Mouse (Mus musculus): ENCODE measurements around the gene Itpk1. TPM values are rescaled to one million over a fixed set of nuclear protein-coding genes. Genes with fewer than 3 reads are reported as not detected.

Gene Itpk1
- 42.5 TPM for polyA plus RNA-seq (2017; shearing (Covaris generic))

GRCm38 (mm10) chr12:102704457-102705198, at the start of gene Itpk1:
Gene Itpk1, minus strand, starts transcription at chr12:102704930.

GRCm38 (mm10) chr12:102743589-102744574, 39.2 kb upstream of the Itpk1 start, which contains the start of the genes Moap1 and Tmem251:
Gene Moap1, minus strand, starts transcription at chr12:102743661.
Gene Tmem251, plus strand, starts transcription at chr12:102743762.

GRCm38 (mm10) chr12:102554721-102555516, 149.8 kb downstream of the Itpk1 start, which contains the start of gene Chga:
Gene Chga, plus strand, starts transcription at chr12:102554969.

Other genes starting within 250 kb of the Itpk1 start
- gene Golga5, start 235.8 kb downstream of the Itpk1 start, polyA plus RNA-seq (2017; shearing (Covaris generic)) = 53.0 TPM
- not detected for gene Chga, start 150.0 kb downstream of the Itpk1 start, polyA plus RNA-seq (2017; shearing (Covaris generic))
- gene Moap1, start 38.7 kb upstream of the Itpk1 start, polyA plus RNA-seq (2017; shearing (Covaris generic)) = 7.3 TPM
- 20.1 TPM for gene Tmem251, start 38.8 kb upstream of the Itpk1 start, polyA plus RNA-seq (2017; shearing (Covaris generic))
- gene Gm28051, start 52.8 kb upstream of the Itpk1 start, polyA plus RNA-seq (2017; shearing (Covaris generic)) = not detected
- 22.6 TPM for gene Gon7, start 52.9 kb upstream of the Itpk1 start, polyA plus RNA-seq (2017; shearing (Covaris generic))
- gene Ubr7, start 53.0 kb upstream of the Itpk1 start, polyA plus RNA-seq (2017; shearing (Covaris generic)) = 28.1 TPM
- gene Gm20604, start 53.7 kb upstream of the Itpk1 start, polyA plus RNA-seq (2017; shearing (Covaris generic)) = 6.1 TPM
- gene Btbd7, start 173.5 kb upstream of the Itpk1 start, polyA plus RNA-seq (2017; shearing (Covaris generic)) = 39.6 TPM
- not detected for gene Cox8c, start 194.4 kb upstream of the Itpk1 start, polyA plus RNA-seq (2017; shearing (Covaris generic))
- not detected for gene Unc79, start 243.9 kb upstream of the Itpk1 start, polyA plus RNA-seq (2017; shearing (Covaris generic))